Mouse (Mus musculus) liver, adult (tissue): ENCODE results near the gene Sec62.

Experiments used
- GATA4 ChIP-seq: IDR thresholded peaks from 2 replicates; pipeline ENCODE4 v1.6.1; 2014; ENCODE audit warnings: mild to moderate bottlenecking, low read length; ENCODE audit not compliant: insufficient replicate concordance

Gene Sec62

GRCm38 (mm10) chr3:30812881-30813280 is 20.2 kb downstream of the Sec62 start:
- TF ChIP-seq GATA4: peak; percentile 91; the same call in 1 of the 2 replicates

- TF ChIP-seq GATA4: no peak
Observed at GRCm38 (mm10) chr3:30818630-30819125, 26.0 kb downstream of the Sec62 start.

- TF ChIP-seq GATA4: no peak
Observed at GRCm38 (mm10) chr3:30822163-30822562, 29.5 kb downstream of the Sec62 start.

- TF ChIP-seq GATA4: no peak
Observed at GRCm38 (mm10) chr3:30826069-30826468, 33.4 kb downstream of the Sec62 start.

GRCm38 (mm10) chr3:30831848-30832606 is 39.4 kb downstream of the Sec62 start:
- no peak for TF ChIP-seq GATA4

GRCm38 (mm10) chr3:30833254-30833653 is 40.6 kb downstream of the Sec62 start:
- TF ChIP-seq GATA4: no peak

- no peak for TF ChIP-seq GATA4
Observed at GRCm38 (mm10) chr3:30845755-30846154, 53.1 kb downstream of the Sec62 start.

- no peak for TF ChIP-seq GATA4
Observed at GRCm38 (mm10) chr3:30847413-30847812, 54.7 kb downstream of the Sec62 start.

- no peak for TF ChIP-seq GATA4
Observed at GRCm38 (mm10) chr3:30851422-30851821, 58.7 kb downstream of the Sec62 start.

- TF ChIP-seq GATA4: no peak
Observed at GRCm38 (mm10) chr3:30853596-30853995, 60.9 kb downstream of the Sec62 start.

- TF ChIP-seq GATA4: no peak
Observed at GRCm38 (mm10) chr3:30855604-30856458, 63.2 kb downstream of the Sec62 start, which contains the start of gene Gpr160. Gene Gpr160, plus strand, starts transcription at chr3:30855950.

- no peak for TF ChIP-seq GATA4
Observed at GRCm38 (mm10) chr3:30860705-30861104, 68.0 kb downstream of the Sec62 start.

- TF ChIP-seq GATA4: no peak
Observed at GRCm38 (mm10) chr3:30863712-30864435, 71.2 kb downstream of the Sec62 start.

GRCm38 (mm10) chr3:30864640-30865039 is 72.0 kb downstream of the Sec62 start:
- TF ChIP-seq GATA4: no peak

GRCm38 (mm10) chr3:30868176-30868575 is 75.5 kb downstream of the Sec62 start:
- no peak for TF ChIP-seq GATA4
